Mouse (Mus musculus): Measurements from ENCODE around the gene Cd79a.

Cd79a gene

GRCm38 (mm10) chr7:24912480-24912879, 15.3 kb downstream of the Cd79a start:
- no peak for DNase-seq (ENCODE audit: low read depth, low spot score)

- DNase-seq (ENCODE audit: low read depth, low spot score): no peak
These were observed 21.7 kb downstream of the Cd79a start for GRCm38 (mm10) chr7:24918763-24919323.

- no peak for DNase-seq (ENCODE audit: low read depth, low spot score)
These were observed 22.5 kb downstream of the Cd79a start for GRCm38 (mm10) chr7:24919728-24920127.

GRCm38 (mm10) chr7:24930475-24930874, 33.3 kb downstream of the Cd79a start:
- DNase-seq (ENCODE audit: low read depth, low spot score): no peak

GRCm38 (mm10) chr7:24931651-24932050, 34.5 kb downstream of the Cd79a start:
- DNase-seq (ENCODE audit: low read depth, low spot score): no peak

- no peak for DNase-seq (ENCODE audit: low read depth, low spot score)
These were observed 46.5 kb downstream of the Cd79a start for GRCm38 (mm10) chr7:24943641-24944040.

- DNase-seq (ENCODE audit: low read depth, low spot score): peak; percentile 44
These were observed 47.2 kb downstream of the Cd79a start, which contains the start of gene Gm4881 for GRCm38 (mm10) chr7:24944257-24944950. Gm4881 (minus strand) TSS chr7:24944494.

- DNase-seq (ENCODE audit: low read depth, low spot score): no peak
These were observed 50.3 kb downstream of the Cd79a start for GRCm38 (mm10) chr7:24947316-24948048.

- DNase-seq (ENCODE audit: low read depth, low spot score): no peak
These were observed 51.6 kb downstream of the Cd79a start for GRCm38 (mm10) chr7:24948774-24949173.

- DNase-seq (ENCODE audit: low read depth, low spot score): peak; percentile 74
These were observed 52.9 kb downstream of the Cd79a start for GRCm38 (mm10) chr7:24949958-24950623.

All from CD4-positive helper T cell, adult 2 months (primary cell).